Mouse (Mus musculus) B cell, adult 2 months (primary cell): Measurements from ENCODE around the gene Bex2.
"Not testable (repeated sequence)": the region's sequence is repeated elsewhere in the genome, so short reads cannot be mapped to it uniquely, and the experiment has no call there.

Experiments used
- DNase-seq, 2 experiments: peaks; one replicate each; pipeline ENCODE4 v3.0.0; 2022

Gene Bex2

DNA sequence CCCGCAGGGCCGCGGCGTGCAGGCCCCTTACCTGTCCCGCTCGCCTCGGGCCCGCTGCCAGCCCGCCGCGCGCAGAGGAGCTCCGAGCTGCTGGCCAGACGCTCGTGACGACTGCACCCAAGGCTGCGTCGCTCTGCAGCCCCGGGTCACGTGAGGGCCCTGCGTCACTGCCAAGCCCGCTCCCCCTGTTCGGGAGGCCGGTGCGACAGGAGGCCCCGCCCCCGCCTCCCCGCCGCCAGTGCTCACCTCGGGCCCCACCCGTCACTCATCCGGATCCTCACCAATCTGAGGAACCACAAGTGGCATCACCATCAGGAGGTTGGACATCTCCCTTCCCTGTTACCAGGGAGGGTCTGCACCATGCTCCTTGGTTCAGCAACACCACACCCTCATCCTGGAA lies at the start of gene Bex2:
TSS of gene Bex2 (minus strand) at position 217 of the 400 bp plus-strand sequence.
- DNase-seq, result not testable (repeated sequence)

GRCm38 (mm10) chrX:136115419-136115961 lies 47.5 kb upstream of the Bex2 start:
- DNase-seq, result no peak

- no peak for DNase-seq
Measured at GRCm38 (mm10) chrX:136115015-136115414, 47.0 kb upstream of the Bex2 start.

- no peak for DNase-seq
Measured at GRCm38 (mm10) chrX:136107942-136108341, 39.9 kb upstream of the Bex2 start.

DNA sequence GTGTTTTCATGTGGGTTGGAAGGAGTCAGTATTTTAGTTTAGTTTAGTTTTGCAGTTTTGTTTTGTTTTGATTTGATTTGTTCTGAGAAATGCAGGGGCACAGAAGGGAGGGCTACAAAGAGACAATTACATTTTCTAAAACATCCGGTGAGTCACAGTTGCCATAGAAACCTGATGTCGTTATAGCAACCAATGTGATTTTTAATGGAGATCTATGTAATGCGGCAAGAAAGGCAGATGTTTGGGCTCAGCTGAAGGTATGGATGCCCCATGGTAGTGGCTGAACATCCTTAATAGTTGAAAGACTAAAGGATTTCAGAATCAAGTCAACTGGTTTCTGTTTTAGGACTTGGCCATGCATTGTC lies 36.7 kb upstream of the Bex2 start:
- no peak for DNase-seq

GRCm38 (mm10) chrX:136104046-136104723 lies 36.1 kb upstream of the Bex2 start:
- no peak for DNase-seq

DNA sequence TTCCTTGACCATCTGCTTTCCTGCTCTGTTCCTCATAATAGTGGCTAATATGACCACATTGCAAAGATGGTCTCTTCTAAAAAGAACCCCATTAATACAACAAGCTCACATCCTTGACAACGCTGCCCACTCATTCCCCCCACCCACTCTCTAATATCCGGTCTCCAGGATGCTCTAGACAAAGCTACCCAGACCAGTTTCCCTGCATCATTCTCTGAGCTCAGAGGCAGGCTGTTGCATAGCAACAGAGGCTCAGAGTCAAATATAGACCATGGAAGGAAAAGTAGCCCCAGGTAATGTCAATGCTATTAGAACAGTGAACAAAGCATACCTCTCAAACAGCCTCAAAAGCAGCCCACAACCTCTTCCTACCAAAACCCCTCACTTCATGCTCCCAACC lies 26.4 kb upstream of the Bex2 start:
- no peak for DNase-seq

DNA sequence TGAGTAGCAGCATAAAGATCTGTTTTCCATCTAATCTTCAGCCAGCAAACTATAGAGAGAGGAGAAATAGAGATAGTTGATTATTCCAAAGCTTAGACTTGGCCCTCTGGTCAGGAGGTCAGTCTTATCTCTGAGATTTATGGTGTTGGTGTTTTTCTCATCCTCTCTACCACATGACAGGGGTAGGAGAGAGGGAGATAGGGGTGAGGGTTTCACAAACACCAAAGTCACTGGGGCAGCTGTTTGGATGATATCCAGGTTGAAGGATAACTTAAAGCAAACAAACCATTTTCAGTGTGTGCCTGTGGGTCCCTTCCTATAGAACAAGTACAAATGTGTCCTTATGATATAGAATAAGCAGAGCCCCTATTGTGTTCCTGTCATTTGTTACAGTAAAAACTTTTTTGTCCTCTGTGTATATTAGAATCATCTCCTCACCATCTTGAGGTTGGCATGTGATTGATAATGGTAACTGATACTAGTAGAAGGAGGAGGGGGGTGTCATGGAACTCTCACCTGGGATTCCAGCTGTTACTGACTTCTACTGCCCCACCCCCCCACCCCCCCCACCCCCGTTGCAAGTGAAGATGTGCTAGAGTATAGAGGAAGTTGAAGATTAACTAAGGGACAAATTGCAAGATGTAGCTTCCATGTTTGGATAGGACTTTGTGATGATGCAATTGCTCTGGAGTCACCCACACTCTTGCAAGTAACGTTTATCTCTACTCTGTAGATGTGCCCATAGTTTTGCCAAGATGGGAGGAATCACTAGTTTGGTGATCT lies 24.7 kb upstream of the Bex2 start:
- no peak for DNase-seq

GRCm38 (mm10) chrX:136085155-136085554 lies 17.1 kb upstream of the Bex2 start, which contains the start of gene Nxf3:
TSS of gene Nxf3 (minus strand) at chrX:136085255.
- DNase-seq, result no peak

DNA sequence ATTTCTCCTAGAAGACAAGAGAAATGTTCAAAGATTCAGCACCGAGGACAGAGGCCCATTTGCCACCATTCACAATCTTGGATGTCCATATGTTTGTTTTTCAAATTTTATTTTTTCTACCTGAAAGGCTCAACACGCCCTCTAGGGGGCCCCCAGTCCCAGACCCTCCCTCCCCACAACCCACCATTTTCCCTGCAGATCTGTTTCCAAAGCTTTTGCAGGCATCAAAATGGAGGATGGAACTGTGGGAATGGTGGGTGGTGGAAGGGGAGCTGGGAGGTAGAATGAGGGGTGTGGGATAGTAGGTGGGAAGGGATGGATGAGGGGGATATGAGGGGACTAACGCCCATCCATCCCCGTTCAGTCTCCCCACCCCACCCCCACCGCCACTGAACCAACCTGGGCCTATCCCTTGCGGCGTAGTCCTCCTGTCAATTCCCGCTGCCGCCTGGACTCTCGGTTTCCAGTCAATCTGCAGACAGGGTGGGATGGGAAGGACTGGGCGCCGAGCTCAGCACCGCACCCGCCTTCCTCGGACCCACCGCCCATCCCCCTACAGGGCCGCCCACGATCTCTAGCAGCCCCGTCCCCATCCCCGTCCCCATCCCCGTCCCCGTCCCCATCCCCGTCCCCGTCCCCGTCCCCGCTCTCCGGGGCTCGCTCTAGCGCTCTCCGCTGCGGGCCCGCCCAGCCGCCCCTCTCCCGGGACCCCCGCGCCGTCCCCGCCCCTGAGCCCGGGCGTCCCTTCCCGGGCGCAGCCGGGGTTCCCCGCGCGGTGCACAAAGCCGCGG lies 640 bp downstream of the Bex2 start:
- not testable (repeated sequence) for DNase-seq

- DNase-seq, result no peak
Measured at GRCm38 (mm10) chrX:136060698-136061097, 7.3 kb downstream of the Bex2 start.

GRCm38 (mm10) chrX:136051219-136051618 lies 16.8 kb downstream of the Bex2 start:
- no peak for DNase-seq

DNA sequence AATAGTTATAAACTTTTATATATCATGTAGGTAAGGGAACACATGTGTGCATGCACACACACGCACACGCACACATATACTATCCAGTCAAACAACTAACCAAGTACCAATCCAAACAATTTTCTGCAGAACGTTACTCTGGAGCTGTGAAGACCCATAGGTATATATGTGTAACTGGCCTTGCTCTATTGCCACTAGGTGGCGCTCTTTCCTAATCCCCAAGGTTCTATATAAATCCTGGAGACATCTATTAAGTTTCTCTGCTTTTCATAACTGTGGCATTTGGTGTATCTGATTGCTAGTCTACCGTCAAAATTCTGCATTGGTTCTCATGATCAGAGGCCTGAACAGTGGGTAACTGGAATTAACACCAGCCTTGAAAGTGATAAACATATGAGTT lies 20.5 kb downstream of the Bex2 start:
- DNase-seq, result peak; percentile 38 to 44

DNA sequence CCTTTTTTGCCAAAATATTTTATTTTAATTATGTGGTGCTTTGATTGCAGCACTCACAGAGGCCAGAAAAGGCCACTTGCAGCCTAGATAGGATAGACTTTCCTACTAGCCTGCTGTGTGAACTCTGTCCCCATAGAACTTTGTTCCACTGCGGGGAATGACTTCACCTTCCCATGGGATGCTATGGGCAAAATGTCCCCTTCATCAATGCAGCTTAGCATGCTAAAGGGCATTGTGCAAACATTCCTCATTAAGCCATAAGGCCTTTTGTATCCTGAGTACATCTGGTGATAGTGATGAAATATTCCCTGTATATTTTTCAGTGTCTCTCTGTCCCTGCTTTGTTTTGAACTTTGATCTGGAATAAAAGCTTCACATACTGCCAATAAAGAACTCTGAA lies 24.3 kb downstream of the Bex2 start:
- no peak for DNase-seq

- DNase-seq, result not testable (repeated sequence)
Measured at GRCm38 (mm10) chrX:136032799-136033763, 35.0 kb downstream of the Bex2 start, which contains the start of gene Arxes1. TSS of gene Arxes1 (plus strand) at chrX:136033367.

- DNase-seq, result no peak
Measured at GRCm38 (mm10) chrX:136030331-136030730, 37.7 kb downstream of the Bex2 start.
